Mouse (Mus musculus): ENCODE results near the gene Trmt10a. TPM values are rescaled to one million over a fixed set of nuclear protein-coding genes. Genes with fewer than 3 reads are reported as not detected.
"Not testable (repeated sequence)": the region's sequence is repeated elsewhere in the genome, so short reads cannot be mapped to it uniquely, and the experiment has no call there.

Trmt10a gene
- total and polyA plus RNA-seq, 2 experiments, result 1.0 to 3.8 TPM

DNA sequence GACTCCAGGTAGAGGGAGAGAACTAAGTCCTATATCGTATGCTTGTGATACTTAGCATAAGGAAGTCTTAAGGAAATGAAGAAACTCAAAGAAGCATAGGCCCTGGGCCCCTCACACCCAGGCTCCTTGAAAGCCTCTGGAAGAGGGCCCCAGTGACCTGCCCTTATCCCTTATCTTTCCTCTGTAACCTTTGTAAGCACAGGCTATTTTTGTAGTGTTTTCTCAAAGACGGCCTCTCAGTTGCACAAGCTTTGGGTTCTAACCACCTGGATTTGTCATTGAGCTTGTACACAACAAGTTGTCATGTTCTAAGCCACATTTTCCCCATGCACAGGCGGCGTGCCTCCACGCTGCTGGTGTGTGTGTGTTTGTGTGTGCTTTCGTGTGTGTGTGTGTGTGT is 14.1 kb upstream of the Trmt10a start:
- peak; percentile 94 for DNase-seq (ENCODE audit: extremely low read depth, low read depth, low spot score)
- H3K9ac ChIP-seq (ENCODE audit: low read depth, low read length), result peak overlapping the region; percentile 61
- peak overlapping the region; percentile 63 for H3K27ac ChIP-seq (replicated peaks; ENCODE audit: insufficient read depth, low read depth, low read length)
- 29% methylated on average over 6 of the region's 6 CpGs for WGBS
- peaks cover 22% of the 10 kb centered on the region for H3K4me1 ChIP-seq (ENCODE audit: control insufficient read depth, insufficient read depth, low read length)
- H3K36me3 ChIP-seq (ENCODE audit: control insufficient read depth, insufficient read depth, low read length), result peaks cover 21% of the 10 kb centered on the region
- peak overlapping the region; percentile 64 for H3K4me3 ChIP-seq (ENCODE audit: insufficient read depth, low read depth, low read length)
- TF ChIP-seq POLR2A (IDR thresholded peaks at IDR 0.05; ENCODE audit: extremely low read depth, insufficient read depth, low read length) (no peak), CTCF (IDR thresholded peaks at IDR 0.05; ENCODE audit: low read depth, low read length) (no peak)
- H3K79me2 ChIP-seq (ENCODE audit: control insufficient read depth, insufficient read depth, low read length), result peaks cover 28% of the 10 kb centered on the region
- no peaks in the 10 kb centered on the region for H3K27me3 ChIP-seq (ENCODE audit: control insufficient read depth, insufficient read depth, low read length)

DNA sequence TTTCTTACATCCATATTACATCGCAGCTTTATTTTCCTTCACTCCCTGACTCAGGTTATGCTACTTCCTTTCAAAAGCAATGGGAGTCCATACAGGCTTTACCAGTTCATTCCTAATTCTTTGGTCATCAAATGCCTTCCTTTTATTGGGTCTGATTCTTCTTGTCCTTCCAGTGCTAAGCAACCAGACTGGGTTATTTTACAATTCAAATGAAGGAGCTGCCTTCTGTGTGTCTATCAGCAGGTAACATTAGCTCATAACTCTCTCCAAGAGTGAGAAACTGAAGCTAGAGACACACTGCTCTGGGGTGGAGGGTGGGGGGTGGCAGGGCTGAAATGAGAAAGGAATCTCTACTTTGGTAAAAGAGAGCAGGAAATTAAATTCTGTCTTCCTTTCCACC is 12.6 kb upstream of the Trmt10a start:
- Histone ChIP-seq H3K9ac (ENCODE audit: low read depth, low read length) (peak overlapping the region; percentile 75), H3K4me1 (ENCODE audit: control insufficient read depth, insufficient read depth, low read length) (peaks cover 25% of the 10 kb centered on the region), H3K27me3 (ENCODE audit: control insufficient read depth, insufficient read depth, low read length) (no peaks in the 10 kb centered on the region), H3K4me3 (ENCODE audit: insufficient read depth, low read depth, low read length) (peak overlapping the region; percentile 64), H3K36me3 (ENCODE audit: control insufficient read depth, insufficient read depth, low read length) (peaks cover 6% of the 10 kb centered on the region), H3K27ac (replicated peaks; ENCODE audit: insufficient read depth, low read depth, low read length) (peak overlapping the region; percentile 66), H3K79me2 (ENCODE audit: control insufficient read depth, insufficient read depth, low read length) (peaks cover 23% of the 10 kb centered on the region)
- TF ChIP-seq POLR2A (IDR thresholded peaks at IDR 0.05; ENCODE audit: extremely low read depth, insufficient read depth, low read length) (no peak), CTCF (IDR thresholded peaks at IDR 0.05; ENCODE audit: low read depth, low read length) (no peak)
- DNase-seq (ENCODE audit: extremely low read depth, low read depth, low spot score), result peak; percentile 47
- WGBS, result 20% methylated on average over 1 of the region's 1 CpGs

DNA sequence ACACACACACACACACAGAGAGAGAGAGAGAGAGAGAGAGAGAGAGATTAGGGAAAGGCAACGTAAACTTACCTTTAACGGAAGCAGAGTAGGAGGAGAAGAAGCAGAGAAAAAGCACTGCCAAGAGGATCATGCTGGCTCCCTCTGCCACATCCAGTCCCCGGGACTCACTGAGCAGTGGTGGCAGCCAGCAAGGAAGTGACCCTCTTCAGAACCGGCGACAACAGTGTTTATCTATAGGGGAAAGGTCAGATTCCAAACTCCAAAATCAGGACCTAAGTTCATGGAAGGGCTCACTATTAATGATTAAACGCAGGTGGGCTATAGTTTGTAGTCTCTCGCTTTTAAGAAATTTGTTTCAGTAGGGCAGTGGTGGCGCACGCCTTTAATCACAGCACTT is 12.1 kb upstream of the Trmt10a start:
- Histone ChIP-seq H3K79me2 (ENCODE audit: control insufficient read depth, insufficient read depth, low read length) (peaks cover 23% of the 10 kb centered on the region), H3K9ac (ENCODE audit: low read depth, low read length) (peak overlapping the region; percentile 75), H3K4me3 (ENCODE audit: insufficient read depth, low read depth, low read length) (peak overlapping the region; percentile 64), H3K36me3 (ENCODE audit: control insufficient read depth, insufficient read depth, low read length) (peaks cover 4% of the 10 kb centered on the region; the same call in 1 of the 2 replicates), H3K4me1 (ENCODE audit: control insufficient read depth, insufficient read depth, low read length) (peaks cover 25% of the 10 kb centered on the region), H3K27me3 (ENCODE audit: control insufficient read depth, insufficient read depth, low read length) (no peaks in the 10 kb centered on the region), H3K27ac (replicated peaks; ENCODE audit: insufficient read depth, low read depth, low read length) (peak overlapping the region; percentile 66)
- 9% methylated on average over 9 of the region's 9 CpGs for WGBS
- peak; percentile 98 for DNase-seq (ENCODE audit: extremely low read depth, low read depth, low spot score)
- TF ChIP-seq POLR2A (IDR thresholded peaks at IDR 0.05; ENCODE audit: extremely low read depth, insufficient read depth, low read length) (peak; percentile 88), CTCF (IDR thresholded peaks at IDR 0.05; ENCODE audit: low read depth, low read length) (no peak)

DNA sequence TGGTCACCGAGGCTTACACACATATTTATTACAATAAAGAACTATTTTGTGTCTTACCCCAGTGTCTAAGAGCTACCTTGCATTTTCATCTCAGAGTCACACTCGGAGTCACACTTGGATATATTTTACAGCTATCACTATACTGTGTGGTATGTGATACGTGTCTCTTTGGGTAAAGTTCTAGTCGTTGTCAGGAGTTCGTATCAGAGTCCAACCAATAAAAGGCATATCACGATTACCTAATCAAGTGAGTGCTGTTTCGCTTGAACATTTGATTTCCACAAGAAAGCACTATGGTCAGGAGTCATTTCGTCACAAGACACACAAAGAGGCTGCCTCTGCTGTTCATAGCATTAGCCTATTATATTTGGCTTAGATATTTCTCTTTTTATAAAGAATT is 9.8 kb upstream of the Trmt10a start:
- no peaks in the 10 kb centered on the region for H3K27me3 ChIP-seq (ENCODE audit: control insufficient read depth, insufficient read depth, low read length)
- no peaks in the 10 kb centered on the region for H3K36me3 ChIP-seq (ENCODE audit: control insufficient read depth, insufficient read depth, low read length)
- peak overlapping the region; percentile 99 for H3K27ac ChIP-seq (replicated peaks; ENCODE audit: insufficient read depth, low read depth, low read length)
- H3K4me3 ChIP-seq (ENCODE audit: insufficient read depth, low read depth, low read length), result no peak overlapping the region
- no peak for TF ChIP-seq CTCF (IDR thresholded peaks at IDR 0.05; ENCODE audit: low read depth, low read length)
- no peak for TF ChIP-seq POLR2A (IDR thresholded peaks at IDR 0.05; ENCODE audit: extremely low read depth, insufficient read depth, low read length)
- peak; percentile 97 for DNase-seq (ENCODE audit: extremely low read depth, low read depth, low spot score)
- WGBS, result 25% methylated on average over 8 of the region's 8 CpGs
- peaks cover 13% of the 10 kb centered on the region for H3K4me1 ChIP-seq (ENCODE audit: control insufficient read depth, insufficient read depth, low read length)
- no peak overlapping the region for H3K9ac ChIP-seq (ENCODE audit: low read depth, low read length)
- peaks cover 4% of the 10 kb centered on the region; the same call in 1 of the 2 replicates for H3K79me2 ChIP-seq (ENCODE audit: control insufficient read depth, insufficient read depth, low read length)

DNA sequence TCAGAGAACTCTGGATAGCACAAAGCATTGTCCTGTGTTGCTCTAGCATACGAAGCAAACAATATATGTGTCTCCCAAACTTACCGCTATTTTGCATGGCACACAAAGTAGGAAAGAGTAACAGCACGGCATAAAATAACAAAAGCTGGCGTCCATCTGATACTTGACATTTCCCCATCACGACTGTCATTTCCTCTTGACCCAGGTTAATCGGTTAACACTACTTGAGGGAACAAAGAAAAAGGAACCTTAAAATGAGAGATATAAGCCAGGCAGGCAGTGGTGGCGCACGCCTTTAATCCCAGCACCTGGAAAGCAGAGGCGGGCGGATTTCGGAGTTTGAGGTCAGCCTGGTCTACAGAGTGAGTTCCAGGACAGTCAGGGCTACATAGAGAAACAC is 9.3 kb upstream of the Trmt10a start:
- Histone ChIP-seq H3K9ac (ENCODE audit: low read depth, low read length) (0 out of 2 replicates have a peak overlapping the region, but pooled peaks have one; percentile 30), H3K4me1 (ENCODE audit: control insufficient read depth, insufficient read depth, low read length) (peaks cover 12% of the 10 kb centered on the region), H3K27me3 (ENCODE audit: control insufficient read depth, insufficient read depth, low read length) (no peaks in the 10 kb centered on the region), H3K27ac (replicated peaks; ENCODE audit: insufficient read depth, low read depth, low read length) (peak overlapping the region; percentile 88), H3K4me3 (ENCODE audit: insufficient read depth, low read depth, low read length) (0 out of 2 replicates have a peak overlapping the region, but pooled peaks have one; percentile 4), H3K79me2 (ENCODE audit: control insufficient read depth, insufficient read depth, low read length) (no peaks in the 10 kb centered on the region; the same call in 1 of the 2 replicates), H3K36me3 (ENCODE audit: control insufficient read depth, insufficient read depth, low read length) (no peaks in the 10 kb centered on the region)
- no peak for DNase-seq (ENCODE audit: extremely low read depth, low read depth, low spot score)
- TF ChIP-seq CTCF (IDR thresholded peaks at IDR 0.05; ENCODE audit: low read depth, low read length), result no peak
- TF ChIP-seq POLR2A (IDR thresholded peaks at IDR 0.05; ENCODE audit: extremely low read depth, insufficient read depth, low read length), result no peak
- 65% methylated on average over 11 of the region's 11 CpGs for WGBS

DNA sequence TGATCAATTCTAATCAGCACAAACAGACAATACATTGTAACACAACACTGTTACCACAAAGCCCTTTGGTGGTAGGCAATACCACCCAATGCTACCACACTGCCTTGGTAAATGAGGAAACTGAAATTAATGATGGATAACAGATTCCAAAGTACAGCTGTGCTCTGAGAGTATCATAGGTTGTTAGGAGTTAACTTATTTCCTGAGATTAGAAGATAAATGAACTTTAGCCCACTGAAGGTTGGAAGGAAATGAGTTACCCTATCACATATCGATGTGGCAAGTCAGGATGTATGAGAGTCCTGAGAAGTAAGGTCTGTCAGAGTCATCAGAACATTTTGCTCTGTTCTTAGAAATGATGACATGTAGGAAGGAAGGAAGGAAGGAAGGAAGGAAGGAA is 8.7 kb upstream of the Trmt10a start:
- WGBS, result 7% methylated on average over 1 of the region's 1 CpGs
- Histone ChIP-seq H3K4me3 (ENCODE audit: insufficient read depth, low read depth, low read length) (no peak overlapping the region), H3K27me3 (ENCODE audit: control insufficient read depth, insufficient read depth, low read length) (no peaks in the 10 kb centered on the region), H3K4me1 (ENCODE audit: control insufficient read depth, insufficient read depth, low read length) (peaks cover 12% of the 10 kb centered on the region), H3K36me3 (ENCODE audit: control insufficient read depth, insufficient read depth, low read length) (no peaks in the 10 kb centered on the region), H3K79me2 (ENCODE audit: control insufficient read depth, insufficient read depth, low read length) (no peaks in the 10 kb centered on the region; the same call in 1 of the 2 replicates), H3K9ac (ENCODE audit: low read depth, low read length) (no peak overlapping the region), H3K27ac (replicated peaks; ENCODE audit: insufficient read depth, low read depth, low read length) (no peak overlapping the region)
- DNase-seq (ENCODE audit: extremely low read depth, low read depth, low spot score), result peak; percentile 43
- no peak for TF ChIP-seq CTCF (IDR thresholded peaks at IDR 0.05; ENCODE audit: low read depth, low read length)
- TF ChIP-seq POLR2A (IDR thresholded peaks at IDR 0.05; ENCODE audit: extremely low read depth, insufficient read depth, low read length), result no peak

DNA sequence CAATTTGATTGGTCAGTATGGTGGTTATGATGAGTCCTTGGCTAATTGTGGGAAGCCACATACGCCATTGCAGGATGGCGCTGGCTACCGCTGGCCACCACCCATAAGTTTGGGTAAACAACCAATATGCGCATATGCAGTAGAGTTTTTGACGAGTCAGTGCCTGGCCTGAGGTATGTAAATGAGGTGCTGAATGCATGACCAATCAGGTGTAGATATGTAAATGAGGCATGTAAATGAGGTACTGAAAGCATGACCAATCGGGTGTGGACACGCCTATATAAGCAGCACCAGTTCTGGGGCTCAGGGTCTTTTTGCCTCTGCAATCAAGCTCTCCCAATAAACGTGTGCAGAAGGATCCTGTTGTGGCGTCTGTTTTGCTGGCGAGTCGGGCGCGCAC is 5.1 kb upstream of the Trmt10a start:
- not testable (repeated sequence) for H3K27ac ChIP-seq (replicated peaks; ENCODE audit: insufficient read depth, low read depth, low read length)

More for the DNA sequence above, 5.1 kb upstream of the Trmt10a start:
- DNase-seq (ENCODE audit: extremely low read depth, low read depth, low spot score); H3K27me3 ChIP-seq (ENCODE audit: control insufficient read depth, insufficient read depth, low read length); H3K79me2 ChIP-seq (ENCODE audit: control insufficient read depth, insufficient read depth, low read length); H3K9ac ChIP-seq (ENCODE audit: low read depth, low read length); H3K4me3 ChIP-seq (ENCODE audit: insufficient read depth, low read depth, low read length); H3K36me3 ChIP-seq (ENCODE audit: control insufficient read depth, insufficient read depth, low read length): not testable (repeated sequence)
- 99% methylated on average over 13 of the region's 13 CpGs for WGBS
- peaks cover 11% of the 10 kb centered on the region for H3K4me1 ChIP-seq (ENCODE audit: control insufficient read depth, insufficient read depth, low read length)

All from liver, adult 2 months (tissue).